Mouse (Mus musculus) megakaryocyte progenitor cell, adult 5-6 weeks (primary cell): Measurements from ENCODE around the gene Brdt. TPM values are rescaled to one million over a fixed set of nuclear protein-coding genes. Genes with fewer than 3 reads are reported as not detected.
A peak's percentile ranks its signal among the peaks of the same experiment; 100 is the strongest.
"Not testable (repeated sequence)": the region's sequence is repeated elsewhere in the genome, so short reads cannot be mapped to it uniquely, and the experiment has no call there.

Experiments used
- ATAC-seq: replicated peaks from 2 replicates; pipeline ENCODE4 v1.8.0; 2016; ENCODE audit warnings: mild to moderate bottlenecking, moderate TSS enrichment, inconsistent platforms; ENCODE audit not compliant: poor library complexity
- total RNA-seq, 2 experiments: library from RNA; stranded (forward) in 1 of 2; stranded (reverse) in 1 of 2; fragments of 157-497, 149-512 nt in 1 of 2; fragments of 200-1000 nt in 1 of 2; gene quantifications; 2 replicates each; pipeline versions ENCODE4 v1.2.3 to v1.2.4; 2015 to 2017

Gene Brdt
- total RNA-seq, 2 experiments from 2014 or later: 0.05 to 0.58 TPM

DNA sequence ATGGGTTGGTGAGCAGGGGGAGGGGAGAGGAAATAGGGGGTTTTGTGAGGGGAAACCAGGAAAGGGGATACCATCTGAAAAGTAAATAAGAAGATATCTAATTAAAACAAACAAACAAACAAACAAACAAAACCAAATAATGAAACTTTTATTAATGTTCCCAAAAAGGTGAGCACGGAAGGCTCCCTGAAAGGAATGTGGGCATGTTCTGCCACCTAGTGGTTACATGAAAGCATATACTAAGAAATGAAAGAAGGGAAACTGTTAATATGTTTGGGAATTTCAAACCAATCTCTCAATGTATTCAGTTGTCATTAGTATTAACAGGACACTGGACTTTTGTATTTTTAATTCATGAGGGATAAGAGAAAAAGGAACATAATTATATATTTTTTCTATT, 10.3 kb upstream of the Brdt start:
- ATAC-seq: peak; percentile 80

- ATAC-seq: no peak
Observed at GRCm38 (mm10) chr5:107340404-107340803, 9.4 kb downstream of the Brdt start.

GRCm38 (mm10) chr5:107342891-107343290, 11.9 kb downstream of the Brdt start:
- ATAC-seq: no peak

GRCm38 (mm10) chr5:107346214-107346613, 15.3 kb downstream of the Brdt start:
- ATAC-seq: 0 out of 2 replicates have a peak, but pooled peaks have one; percentile 46

GRCm38 (mm10) chr5:107352566-107352965, 21.6 kb downstream of the Brdt start:
- ATAC-seq: no peak

GRCm38 (mm10) chr5:107353981-107354380, 23.0 kb downstream of the Brdt start:
- no peak for ATAC-seq

- no peak for ATAC-seq
Observed at GRCm38 (mm10) chr5:107355801-107356200, 24.8 kb downstream of the Brdt start.

DNA sequence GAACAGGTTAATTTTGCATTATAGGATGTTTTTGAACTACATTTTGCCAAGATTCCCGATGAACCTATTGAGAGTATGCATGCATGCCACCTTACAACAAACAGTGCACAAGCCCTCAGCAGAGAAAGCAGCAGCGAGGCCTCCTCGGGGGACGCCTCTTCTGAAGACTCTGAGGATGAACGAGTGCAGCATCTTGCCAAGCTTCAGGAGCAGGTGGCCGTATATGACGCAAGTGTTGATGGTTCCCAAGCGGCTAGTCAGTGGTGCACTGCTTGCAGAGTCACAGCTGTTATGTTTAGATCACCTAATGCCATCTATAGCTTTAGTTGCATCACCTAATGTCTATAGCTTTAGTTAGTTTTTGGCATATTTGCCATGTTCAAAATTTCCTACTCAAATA, 26.8 kb downstream of the Brdt start:
- ATAC-seq: no peak

DNA sequence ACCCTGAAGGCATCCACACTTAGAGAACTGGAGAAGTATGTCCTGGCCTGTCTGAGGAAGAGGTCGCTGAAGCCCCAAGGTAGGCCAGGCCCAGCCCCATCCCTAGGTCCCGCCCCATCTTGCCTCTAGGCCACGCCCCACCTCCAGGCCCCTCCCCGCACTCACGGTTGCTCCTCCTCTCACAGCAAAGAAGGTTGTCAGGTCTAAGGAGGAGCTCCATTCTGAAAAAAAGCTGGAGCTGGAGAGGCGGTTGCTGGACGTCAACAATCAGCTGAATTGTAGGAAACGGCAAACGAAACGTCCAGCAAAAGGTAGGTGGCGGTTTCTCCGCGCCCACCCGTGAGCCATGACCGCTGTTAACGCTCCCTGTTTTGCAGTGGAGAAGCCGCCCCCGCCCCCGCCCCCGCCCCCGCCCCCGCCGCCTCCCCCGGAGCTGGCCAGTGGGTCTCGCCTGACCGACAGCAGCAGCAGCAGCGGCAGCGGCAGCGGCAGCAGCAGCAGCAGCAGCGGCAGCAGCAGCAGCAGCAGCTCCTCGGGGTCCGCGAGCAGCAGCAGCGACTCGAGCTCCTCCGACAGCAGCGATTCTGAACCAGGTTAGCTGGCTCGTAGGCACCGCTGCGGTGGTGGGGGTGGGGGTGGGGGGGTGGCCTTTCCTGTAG, 28.6 kb downstream of the Brdt start:
- ATAC-seq: peak; percentile 100

DNA sequence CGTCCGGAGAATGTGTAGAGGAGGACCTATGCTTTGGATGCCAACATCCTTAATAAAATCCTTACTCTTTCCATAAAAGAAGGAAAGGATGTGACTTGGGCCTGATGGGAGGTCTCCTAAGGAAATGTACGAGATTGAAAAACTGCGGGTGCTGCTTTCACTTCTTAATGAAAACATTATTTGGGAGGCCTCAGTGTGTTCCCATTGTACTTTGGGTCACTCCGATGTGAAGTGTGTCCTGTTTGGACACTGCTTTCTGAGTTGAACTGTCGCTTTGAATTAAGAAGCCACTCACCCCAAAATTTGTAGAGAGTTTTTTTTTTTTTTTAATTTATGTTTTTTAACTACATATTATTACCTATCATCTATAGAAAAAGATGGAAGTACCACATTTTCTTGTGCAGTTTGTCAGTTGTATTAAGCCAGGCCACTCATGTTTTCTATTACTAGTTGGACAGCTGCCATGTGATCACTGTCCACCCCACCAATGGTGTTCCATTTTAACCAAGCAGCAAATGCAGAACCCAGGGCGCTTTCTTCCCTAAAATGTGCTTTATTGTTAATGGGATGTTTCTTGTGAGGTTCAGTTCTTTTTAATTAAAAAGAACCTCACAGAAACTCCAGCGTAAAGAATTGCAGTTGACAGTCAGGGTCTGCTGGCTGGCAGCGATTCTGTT, 29.2 kb downstream of the Brdt start:
- ATAC-seq: no peak

GRCm38 (mm10) chr5:107370040-107370439, 39.1 kb downstream of the Brdt start:
- ATAC-seq: no peak

DNA sequence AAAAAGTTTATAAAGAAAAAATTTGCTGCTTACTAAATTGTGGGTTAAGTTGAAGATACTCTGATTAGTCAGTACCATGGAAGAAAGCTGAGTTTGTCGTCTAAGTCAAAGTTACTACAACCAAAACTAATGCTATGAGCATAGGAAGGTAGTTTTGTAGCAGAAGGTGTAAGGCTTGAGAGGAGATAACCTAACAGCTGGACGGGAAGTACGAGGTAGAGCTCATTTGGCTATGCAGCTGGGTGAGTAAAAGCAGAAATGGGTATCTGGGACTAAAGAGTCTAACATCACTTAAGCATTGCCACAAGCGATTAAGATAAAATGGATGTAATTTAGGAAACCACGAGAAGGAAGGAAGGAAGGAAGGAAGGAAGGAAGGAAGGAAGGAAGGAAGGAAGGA, 40.4 kb downstream of the Brdt start:
- no peak for ATAC-seq

DNA sequence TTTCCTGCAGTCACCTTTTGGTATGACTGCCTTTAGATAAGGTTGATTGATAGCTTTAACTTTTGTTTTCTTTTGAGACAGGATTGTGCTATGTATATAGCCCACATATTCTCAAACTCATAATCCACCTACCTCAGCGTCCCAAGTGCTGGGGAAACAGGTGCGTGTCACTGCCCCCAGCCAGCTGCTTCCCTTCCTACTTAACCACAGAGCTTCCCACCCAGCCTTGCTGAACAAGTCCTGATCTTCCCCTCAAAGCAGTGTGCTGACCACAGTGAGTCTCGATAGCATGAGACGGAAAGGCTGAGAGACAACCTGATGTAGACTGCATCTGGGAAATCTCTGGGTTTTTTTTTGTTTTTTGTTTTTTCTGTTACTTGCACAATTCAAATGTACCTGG, 42.3 kb downstream of the Brdt start:
- ATAC-seq: peak; percentile 71

- not testable (repeated sequence) for ATAC-seq
Observed at GRCm38 (mm10) chr5:107386448-107386847, 55.5 kb downstream of the Brdt start.

DNA sequence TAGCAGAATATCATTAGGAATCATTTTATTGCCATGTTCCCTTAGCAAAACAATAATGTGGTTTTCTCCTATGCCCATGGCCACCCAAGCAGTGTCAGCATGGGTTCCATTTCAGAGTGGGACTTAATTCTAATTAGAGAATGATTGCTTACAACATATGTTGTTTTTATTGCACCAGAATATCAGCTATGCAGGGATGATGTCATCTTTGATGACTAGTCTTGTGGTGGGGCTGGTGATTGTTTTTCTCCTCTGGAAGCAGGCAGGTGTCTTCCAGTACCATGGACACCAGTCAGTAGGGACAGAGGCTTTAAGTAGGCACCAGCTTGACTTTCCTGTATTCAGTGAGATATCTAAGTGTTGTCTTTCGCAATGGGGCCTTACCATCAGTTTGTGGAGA, 56.8 kb downstream of the Brdt start:
- no peak for ATAC-seq

- ATAC-seq: no peak
Observed at GRCm38 (mm10) chr5:107389373-107389772, 58.4 kb downstream of the Brdt start.

GRCm38 (mm10) chr5:107394437-107394836, 63.5 kb downstream of the Brdt start:
- no peak for ATAC-seq

DNA sequence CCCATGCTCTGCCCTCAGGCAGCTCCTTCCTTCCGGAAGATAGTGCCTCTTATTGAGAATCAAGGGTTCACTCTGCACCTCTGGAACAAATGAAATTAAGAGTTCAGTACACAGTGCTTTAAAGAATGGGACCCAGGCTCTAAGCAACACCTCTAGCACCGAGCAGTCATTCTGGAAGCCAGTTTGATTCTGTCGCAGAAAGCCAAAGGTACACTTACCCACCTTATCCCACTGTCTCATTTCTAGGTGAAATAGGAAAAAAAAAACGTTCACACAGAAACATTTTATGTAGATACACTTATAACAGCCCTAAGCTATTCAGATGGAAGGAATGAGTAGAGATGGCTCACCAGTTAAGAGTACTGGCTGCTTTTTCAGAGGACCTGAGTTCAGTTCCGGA, 71.5 kb downstream of the Brdt start, which contains the start of gene Ephx4:
Gene Ephx4, plus strand, starts transcription at position 301 of the 400 bp plus-strand sequence.
- ATAC-seq: no peak

GRCm38 (mm10) chr5:107403011-107403946, 72.3 kb downstream of the Brdt start:
- ATAC-seq: peak; percentile 46; the same call in 1 of the 2 replicates

DNA sequence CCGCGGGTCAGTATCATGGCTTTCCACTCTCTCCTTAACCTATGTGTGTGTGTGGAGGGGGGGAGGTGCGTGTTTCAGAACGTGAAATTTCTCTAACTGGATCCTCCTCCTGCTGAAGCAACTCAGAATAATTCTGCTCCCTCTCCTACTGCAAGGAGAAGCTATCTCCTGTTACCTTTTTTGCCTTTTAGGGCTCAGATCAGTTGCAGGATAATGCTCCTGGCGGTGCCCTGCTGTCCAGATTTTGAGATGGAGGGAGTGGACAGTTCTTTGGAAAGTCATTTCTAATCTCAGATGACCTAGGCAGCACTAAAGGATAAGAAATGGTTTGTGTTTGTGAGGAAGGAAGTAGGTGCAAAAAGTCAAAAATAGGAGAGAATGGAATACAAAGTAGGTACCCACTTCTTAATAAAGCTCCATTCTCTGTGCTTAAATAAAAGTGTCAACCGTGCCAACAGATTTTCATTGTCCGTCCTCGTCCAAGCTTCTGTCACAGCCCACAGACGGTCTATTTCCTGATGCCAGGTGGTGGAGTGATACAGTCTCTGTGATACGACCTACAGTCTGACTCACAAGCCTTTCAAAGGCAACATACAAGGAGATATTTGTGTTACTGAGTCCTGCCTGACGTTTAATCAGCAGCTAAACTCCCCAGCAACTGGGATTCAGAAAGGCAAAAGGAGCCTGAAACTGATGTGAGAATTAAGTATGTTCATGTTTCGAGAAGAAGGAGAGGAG, 73.2 kb downstream of the Brdt start:
- ATAC-seq: no peak

GRCm38 (mm10) chr5:107405361-107405760, 74.4 kb downstream of the Brdt start:
- ATAC-seq: no peak
